7 mouse cellular contexts compared by ENCODE assay signal in genomic region chr5:20950093-20950492, GRCm38 (mm10). TPM values are rescaled to one million over a fixed set of nuclear protein-coding genes. Genes with fewer than 3 reads are reported as not detected.
DNase-seq lines count a peak whose midpoint lies in the region; ATAC-seq and TF ChIP-seq lines count a peak whose summit lies in the region.

No protein-coding gene starts in this region.

- no peaks in the 10 kb centered on the region for H3K9me3 ChIP-seq in megakaryocyte, embryonic 14.5 days
- H3K9me3 ChIP-seq in limb, embryonic 12.5 days, result no peaks in the 10 kb centered on the region
- no peaks in the 10 kb centered on the region for H3K9me3 ChIP-seq in stomach, embryonic 16.5 days (replicated peaks; ENCODE audit: control insufficient read depth, low read length)

- H3K4me1 ChIP-seq in megakaryocyte, embryonic 14.5 days, result peaks cover 58% of the 10 kb centered on the region
- H3K4me1 ChIP-seq in embryonic fibroblast, embryonic 13.5 days (ENCODE audit: control insufficient read depth, insufficient read depth, low read length), result peaks cover 7% of the 10 kb centered on the region
- H3K4me1 ChIP-seq in limb, embryonic 12.5 days (replicated peaks), result peaks cover 14% of the 10 kb centered on the region; the same call in 1 of the 2 replicates
- H3K4me1 ChIP-seq in stomach, embryonic 16.5 days (ENCODE audit: control insufficient read depth, insufficient read depth, low read length), result peaks cover 19% of the 10 kb centered on the region

- H3K4me3 ChIP-seq in megakaryocyte, embryonic 14.5 days (replicated peaks), result peak overlapping the region; percentile 99
- H3K4me3 ChIP-seq in embryonic fibroblast, embryonic 13.5 days (ENCODE audit: insufficient read depth, low read length), result peak overlapping the region; percentile 46
- peak overlapping the region; percentile 95 for H3K4me3 ChIP-seq in limb, embryonic 12.5 days (replicated peaks)
- peak overlapping the region; percentile 98 for H3K4me3 ChIP-seq in stomach, embryonic 16.5 days (replicated peaks; ENCODE audit: low read length)

- no peaks in the 10 kb centered on the region for H3K27me3 ChIP-seq in megakaryocyte, embryonic 14.5 days (replicated peaks)
- no peaks in the 10 kb centered on the region for H3K27me3 ChIP-seq in limb, embryonic 12.5 days
- H3K27me3 ChIP-seq in stomach, embryonic 16.5 days (ENCODE audit: control insufficient read depth, insufficient read depth, low read length), result no peaks in the 10 kb centered on the region

- H3K4me2 ChIP-seq in limb, embryonic 12.5 days, result peak overlapping the region; percentile 77
- H3K4me2 ChIP-seq in stomach, embryonic 16.5 days (ENCODE audit: low read depth, low read length), result peak overlapping the region; percentile 61

- H3K9ac ChIP-seq in limb, embryonic 12.5 days (replicated peaks), result peak overlapping the region; percentile 94
- H3K9ac ChIP-seq in stomach, embryonic 16.5 days (ENCODE audit: low read length), result peak overlapping the region; percentile 98

- TF ChIP-seq CTCF in embryonic fibroblast, embryonic 13.5 days (IDR thresholded peaks at IDR 0.05; ENCODE audit: borderline replicate concordance, insufficient read depth, low read length), result no peak

- DNase-seq in embryo, embryonic 11 days, result no peak
- no peak for DNase-seq in thymus, postnatal 36 days

- 14% methylated on average over 5 of the region's 5 CpGs for WGBS in limb, embryonic 12.5 days
- WGBS in stomach, embryonic 16.5 days, result 8% methylated on average over 5 of the region's 5 CpGs

- H3K36me3 ChIP-seq in megakaryocyte, embryonic 14.5 days (replicated peaks; ENCODE audit: low read length), result peaks cover 13% of the 10 kb centered on the region
- H3K36me3 ChIP-seq in limb, embryonic 12.5 days, result no peaks in the 10 kb centered on the region
- H3K36me3 ChIP-seq in stomach, embryonic 16.5 days (ENCODE audit: control insufficient read depth, insufficient read depth, low read length), result no peaks in the 10 kb centered on the region

- TF ChIP-seq POLR2A in embryonic fibroblast, embryonic 13.5 days (IDR thresholded peaks at IDR 0.05; ENCODE audit: low read depth, low read length), result no peak

- no peak overlapping the region for H3K27ac ChIP-seq in embryonic fibroblast, embryonic 13.5 days (ENCODE audit: insufficient read depth, low read length)
- H3K27ac ChIP-seq in limb, embryonic 12.5 days, result no peak overlapping the region
- H3K27ac ChIP-seq in stomach, embryonic 16.5 days (ENCODE audit: low read length), result no peak overlapping the region

- no peak for ATAC-seq in megakaryocyte, adult 5-6 weeks (ENCODE audit: poor library complexity, severe bottlenecking)
- no peak for ATAC-seq in limb, embryonic 12.5 days (ENCODE audit: insufficient number of reproducible peaks, insufficient read depth, low FRiP score, low TSS enrichment, low read depth)
- ATAC-seq in stomach, embryonic 16.5 days (ENCODE audit: insufficient read depth, low FRiP score), result no peak

RNA-seq across cellular contexts. Expression of gene Rsbn1l, which starts 6.1 kb away (rescaled TPM):
- polyA plus RNA-seq in megakaryocyte, embryonic 14.5 days (2012; ENCODE audit: insufficient read depth, low replicate concordance), result 15.8 and 22.7 TPM in 2 replicates
- total RNA-seq in megakaryocyte, adult 5-6 weeks (2015), result 27.6 and 31.7 TPM in 2 replicates
- total RNA-seq in megakaryocyte, adult 5-6 weeks (2017), result 42.2 and 52.9 TPM in 2 replicates
- polyA plus RNA-seq in embryonic fibroblast, embryonic 13.5 days (2011; ENCODE audit: insufficient read length, low read depth, missing spikeins), result 8.8 and 9.3 TPM in 2 replicates
- 4.9 and 7.0 TPM in 2 replicates for polyA plus RNA-seq in limb, embryonic 12.5 days (2016; fragmentation: Nextera tagmentation; extraction: Ambion mirVana)
- polyA plus RNA-seq in stomach, embryonic 16.5 days (2015; fragmentation: Nextera tagmentation; extraction: Ambion mirVana), result 4.2 and 4.6 TPM in 2 replicates

Comparison
In these comparisons a context has a peak if more than half of its experiments do, and no peak if none do; other contexts are left out.
1. H3K4me3 ChIP-seq: peak in every context shown above with its lines; median percentile 99 in megakaryocyte, embryonic 14.5 days; 98 in stomach, embryonic 16.5 days; 95 in limb, embryonic 12.5 days; 46 in embryonic fibroblast, embryonic 13.5 days.